Mouse (Mus musculus) heart, adult 2 months (tissue): ENCODE results near the gene Gm14698.

Experiments used
- CTCF ChIP-seq: fragments of 200-600 bp; IDR thresholded peaks from 2 replicates; pipeline ENCODE4 v1.8.1; 2022; ENCODE audit warnings: antibody characterized with exemption, mild to moderate bottlenecking, moderate library complexity
- EP300 ChIP-seq: fragments of 200-500 bp; IDR thresholded peaks from 2 replicates; pipeline ENCODE4 v1.6.1; 2011; ENCODE audit warnings: low read depth, low read length, control low read depth; ENCODE audit not compliant: insufficient read depth

- TF ChIP-seq CTCF (peak; percentile 65), EP300 (no peak)
These were observed 18.9 kb downstream of the Gm14698 start for GRCm38 (mm10) chrX:68839548-68840444.
